Comparison of ENCODE assay signal across 21 mouse cellular contexts in genomic region chr11:37897713-37898112, GRCm38 (mm10).
"Had no signal": no experiment of that assay in that cellular context is flagged by ENCODE, and none has a peak within 500 bp of the region (broad histone marks: within the 10 kb centered on the region; RNA-seq: fewer than 3 reads in every experiment).

No protein-coding gene starts in this region.

- H3K27me3 ChIP-seq: limb, embryonic 12.5 days; limb, embryonic 15.5 days; midbrain, embryonic 13.5 days had no signal

- H3K4me1 ChIP-seq: limb, embryonic 12.5 days; limb, embryonic 15.5 days had no signal

- H3K9ac ChIP-seq: limb, embryonic 12.5 days; limb, embryonic 15.5 days; liver, embryonic 14.5 days; liver, postnatal 0 days; lung, embryonic 14.5 days; midbrain, embryonic 13.5 days had no signal

- DNase-seq: kidney, adult 18-20 months; kidney, adult 9 months; kidney, postnatal 14 days; kidney, postnatal 4 days; left cerebral cortex, postnatal 4 days; liver, postnatal 0 days; lung, embryonic 14.5 days; right cerebral cortex, adult 18-20 months; right cerebral cortex, postnatal 14 days; thymus, adult 18-20 months; thymus, postnatal 36 days had no signal

- H3K36me3 ChIP-seq: limb, embryonic 12.5 days; limb, embryonic 15.5 days; midbrain, embryonic 10.5 days; midbrain, embryonic 13.5 days had no signal

- H3K27ac ChIP-seq: limb, embryonic 12.5 days; limb, embryonic 15.5 days; liver, embryonic 14.5 days; macrophage; midbrain, embryonic 10.5 days; midbrain, embryonic 13.5 days had no signal

- H3K9me3 ChIP-seq: limb, embryonic 12.5 days; limb, embryonic 15.5 days; midbrain, embryonic 10.5 days; midbrain, embryonic 13.5 days had no signal

- H3K4me2 ChIP-seq: limb, embryonic 12.5 days; limb, embryonic 15.5 days; liver, embryonic 11.5 days; lung, embryonic 14.5 days; midbrain, embryonic 13.5 days had no signal

- ATAC-seq: liver, postnatal 0 days; lung, postnatal 0 days; midbrain, embryonic 13.5 days; midbrain, embryonic 16.5 days had no signal

- H3K4me3 ChIP-seq: limb, embryonic 12.5 days; limb, embryonic 15.5 days; midbrain, embryonic 10.5 days; midbrain, embryonic 13.5 days; myocyte had no signal
